Mouse (Mus musculus) olfactory bulb, adult 2 months (tissue): Measurements from ENCODE around the gene Vapa.

Experiments
- CTCF ChIP-seq: fragments of 200-500 bp; IDR thresholded peaks from 2 replicates; pipeline ENCODE4 v1.5.1; 2012; ENCODE audit warnings: low read depth, mild to moderate bottlenecking, low read length, moderate library complexity; ENCODE audit not compliant: insufficient read depth
- POLR2A ChIP-seq: fragments of 200-500 bp; IDR thresholded peaks from 2 replicates; pipeline ENCODE4 v1.6.1; 2012; ENCODE audit warnings: mild to moderate bottlenecking, low read depth, low read length, moderate library complexity; ENCODE audit not compliant: insufficient read depth

GRCm38 (mm10) chr17:65575339-65575738 lies 38.0 kb downstream of the Vapa start:
- TF ChIP-seq CTCF (no peak), POLR2A (no peak)
